Mouse (Mus musculus) lung, embryonic 15.5 days (tissue): Measurements from ENCODE around the gene Nup210l. TPM values are rescaled to one million over a fixed set of nuclear protein-coding genes. Genes with fewer than 3 reads are reported as not detected.
A peak's percentile ranks its signal among the peaks of the same experiment; 100 is the strongest.

Experiments
- ATAC-seq: fragments of 200-750 bp; cut with Nextera tagmentation; 2 replicates; pipeline ENCODE4 v1.8.0; 2017; ENCODE audit warnings: moderate number of reproducible peaks, borderline replicate concordance; ENCODE audit not compliant: low FRiP score, low TSS enrichment; ENCODE audit errors: extremely low read depth
- H3K27ac ChIP-seq: fragments of 300-500 bp; sonication (generic); 2 replicates; pipeline ENCODE4 v1.5.1; 2015; ENCODE audit warnings: moderate library complexity, mild to moderate bottlenecking, inconsistent platforms
- H3K27me3 ChIP-seq: fragments of 300-500 bp; sonication (generic); 2 replicates; pipeline ENCODE4 v1.6.1; 2015; ENCODE audit warnings: inconsistent platforms
- H3K36me3 ChIP-seq: fragments of 300-500 bp; sonication (generic); 2 replicates; pipeline ENCODE4 v1.6.1; 2015; ENCODE audit warnings: inconsistent platforms
- H3K4me1 ChIP-seq: fragments of 300-500 bp; sonication (generic); 2 replicates; pipeline ENCODE4 v1.6.1; 2015; ENCODE audit warnings: inconsistent platforms
- H3K4me2 ChIP-seq: fragments of 300-500 bp; sonication (generic); 2 replicates; pipeline ENCODE4 v1.6.1; 2015; ENCODE audit warnings: inconsistent platforms, mild to moderate bottlenecking, moderate library complexity
- H3K4me3 ChIP-seq: fragments of 300-500 bp; sonication (generic); 2 replicates; pipeline ENCODE4 v1.5.1; 2015; ENCODE audit warnings: mild to moderate bottlenecking, inconsistent platforms
- H3K9ac ChIP-seq: fragments of 300-500 bp; sonication (generic); 2 replicates; pipeline ENCODE4 v1.6.1; 2015; ENCODE audit warnings: inconsistent platforms
- H3K9me3 ChIP-seq: fragments of 300-500 bp; sonication (generic); 2 replicates; pipeline ENCODE4 v1.6.1; 2016; ENCODE audit warnings: inconsistent platforms
- WGBS: fragments of 180-500 bp; shearing (Covaris S2); methylation state at CpG from one replicate; pipeline ENCODE4 v1.1.7; 2015; 5-methylcytosine and 5-hydroxymethylcytosine counted together
- polyA plus RNA-seq: library from polyadenylated mRNA; unstranded; fragments of >200 nt; fragmentation: Nextera tagmentation; extraction: Ambion mirVana; gene quantifications from 2 replicates; pipeline ENCODE4 v1.2.1, GENCODE M21; 2015

The Nup210l gene
- polyA plus RNA-seq, 1 experiment from 2014 or later: 0.37 TPM

DNA sequence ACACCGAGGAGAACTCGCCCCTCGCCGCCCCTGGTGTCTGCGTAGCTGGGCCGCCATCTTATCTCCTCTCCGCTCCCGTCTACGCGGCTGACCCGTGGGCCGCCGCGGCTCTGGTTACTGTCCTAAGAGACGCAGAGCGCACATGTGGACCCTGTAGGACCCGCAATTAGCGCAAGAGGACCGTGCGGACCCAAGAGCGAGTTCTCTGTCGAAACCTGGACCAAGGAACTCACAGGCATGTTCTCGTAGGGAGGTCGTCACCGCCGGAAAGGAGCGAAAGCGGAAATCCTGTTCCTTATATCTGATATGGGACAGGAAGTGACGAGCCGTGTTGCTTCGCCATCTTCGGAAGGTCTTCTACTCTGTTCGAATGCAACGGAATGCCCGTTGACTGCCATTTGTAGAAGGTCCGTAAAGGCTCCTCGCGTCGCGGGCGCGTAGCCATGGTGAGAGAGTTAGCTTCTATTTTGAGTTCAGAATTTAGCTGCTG lies 109.5 kb downstream of the Nup210l start, which contains the start of the genes Rps27 and Rab13:
Gene Rps27 (minus strand): TSS at position 275 of the 490 bp plus-strand sequence.
Gene Rab13 (plus strand): TSS at position 319 of the 490 bp plus-strand sequence.
- peak within 1 kb of the TSS; percentile 91 for H3K9ac ChIP-seq
- peak within 1 kb of the TSS; percentile 85 for H3K4me3 ChIP-seq
- H3K4me1 ChIP-seq: peaks cover 28% of the 10 kb centered on the region
- H3K36me3 ChIP-seq: peaks cover 40% of the 10 kb centered on the region
- peak; percentile 93 for ATAC-seq
- under 1% methylated on average over 42 of the region's 42 CpGs for WGBS
- no peaks in the 10 kb centered on the region for H3K27me3 ChIP-seq
- H3K27ac ChIP-seq: peak within 1 kb of the TSS; percentile 76
- no peaks in the 10 kb centered on the region for H3K9me3 ChIP-seq
- H3K4me2 ChIP-seq: peak within 1 kb of the TSS; percentile 92

DNA sequence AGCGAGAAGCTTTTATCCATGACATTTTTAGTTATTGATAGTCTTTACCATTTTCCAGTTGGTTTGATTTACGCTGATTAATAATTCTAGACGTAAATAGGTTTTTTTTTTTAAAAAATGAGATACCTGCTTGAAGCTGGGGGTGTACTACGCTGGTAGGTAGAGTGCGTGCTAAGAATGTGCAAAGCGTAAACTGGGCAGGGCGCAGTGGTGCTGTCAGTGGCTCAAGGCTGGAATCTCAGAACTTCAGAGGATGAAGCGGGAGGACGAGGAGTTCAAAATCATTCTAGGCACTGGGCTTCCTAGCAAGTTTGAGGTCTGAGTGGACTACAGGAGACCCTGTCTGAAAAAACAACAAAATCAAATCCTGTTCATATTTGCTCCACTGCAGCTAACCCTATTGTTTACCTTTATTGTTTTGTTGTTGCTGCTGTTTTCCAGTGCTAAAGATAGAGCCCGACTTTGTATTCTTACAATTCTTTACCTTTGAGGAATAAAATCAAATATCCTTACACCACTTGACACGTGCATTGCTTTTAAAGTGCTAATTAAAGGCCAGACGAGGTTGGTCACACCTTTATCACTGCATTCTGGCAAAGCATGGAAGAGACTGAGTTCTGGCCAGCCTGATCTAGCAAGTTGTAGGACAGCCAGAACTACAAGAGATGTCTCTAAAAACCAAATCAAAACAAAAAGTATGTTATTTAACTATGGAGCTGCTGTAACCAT lies 110.2 kb downstream of the Nup210l start:
- 12% methylated on average over 12 of the region's 12 CpGs for WGBS
- Histone ChIP-seq H3K27ac (peak overlapping the region; percentile 76), H3K4me1 (peaks cover 28% of the 10 kb centered on the region), H3K36me3 (peaks cover 33% of the 10 kb centered on the region), H3K9me3 (no peaks in the 10 kb centered on the region), H3K27me3 (no peaks in the 10 kb centered on the region), H3K4me3 (peak overlapping the region; percentile 85), H3K4me2 (peak overlapping the region; percentile 66), H3K9ac (peak overlapping the region; percentile 27; the same call in 1 of the 2 replicates)
- no peak for ATAC-seq

GRCm38 (mm10) chr3:90215825-90216380 lies 112.0 kb downstream of the Nup210l start:
- Histone ChIP-seq H3K36me3 (peaks cover 17% of the 10 kb centered on the region), H3K27ac (no peak overlapping the region), H3K4me3 (no peak overlapping the region), H3K9ac (no peak overlapping the region), H3K9me3 (no peaks in the 10 kb centered on the region), H3K4me2 (no peak overlapping the region), H3K4me1 (peaks cover 26% of the 10 kb centered on the region), H3K27me3 (no peaks in the 10 kb centered on the region)
- ATAC-seq: no peak
- WGBS: 29% methylated on average over 1 of the region's 1 CpGs

DNA sequence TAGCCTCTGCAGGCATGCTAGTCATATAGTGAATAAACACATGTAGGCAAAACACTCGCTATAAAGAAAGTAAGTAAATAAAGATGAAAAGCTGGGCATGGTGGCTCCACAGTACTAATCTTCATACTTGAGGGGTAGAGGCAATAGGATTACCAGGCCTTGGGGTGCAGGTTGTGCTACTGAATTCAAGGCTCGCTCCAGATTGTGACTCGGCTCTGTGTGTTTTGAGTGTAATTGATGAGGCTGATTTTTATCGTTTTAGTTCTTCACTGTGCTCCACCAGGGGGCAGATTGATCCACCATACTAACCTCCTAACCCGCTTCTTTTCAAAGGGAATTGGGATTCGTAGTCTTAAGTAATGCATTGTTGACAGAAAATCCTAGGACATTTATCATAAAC lies 116.2 kb downstream of the Nup210l start:
- peak overlapping the region; percentile 65 for H3K9ac ChIP-seq
- H3K4me1 ChIP-seq: peaks cover 21% of the 10 kb centered on the region
- H3K4me2 ChIP-seq: peak overlapping the region; percentile 77
- peak; percentile 58; the same call in 1 of the 2 replicates for ATAC-seq
- H3K36me3 ChIP-seq: peaks cover 17% of the 10 kb centered on the region
- WGBS: 5% methylated on average over 6 of the region's 6 CpGs
- H3K4me3 ChIP-seq: peak overlapping the region; percentile 55
- peak overlapping the region; percentile 91 for H3K27ac ChIP-seq
- no peaks in the 10 kb centered on the region for H3K9me3 ChIP-seq
- H3K27me3 ChIP-seq: no peaks in the 10 kb centered on the region

DNA sequence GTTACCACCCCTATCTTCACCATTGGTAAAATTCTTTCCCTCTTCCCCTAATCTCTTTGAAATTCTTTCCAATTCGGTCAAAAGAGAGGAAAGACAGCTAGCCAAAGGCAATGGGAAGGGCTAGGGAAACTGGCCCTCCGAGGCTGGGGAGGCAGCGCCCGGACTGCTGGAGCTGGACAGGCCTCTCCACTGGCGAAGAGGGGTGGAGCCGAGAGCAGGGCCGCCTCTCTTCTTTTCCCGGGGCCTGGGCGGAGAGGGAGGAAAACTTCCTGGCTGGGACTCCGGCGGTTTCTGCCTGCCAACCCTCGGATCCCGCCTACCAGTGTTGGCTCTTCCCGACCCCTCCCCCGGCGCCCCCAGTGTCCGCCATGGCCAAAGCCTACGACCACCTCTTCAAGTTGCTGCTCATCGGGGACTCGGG lies 116.6 kb downstream of the Nup210l start:
- peaks cover 21% of the 10 kb centered on the region for H3K36me3 ChIP-seq
- peaks cover 21% of the 10 kb centered on the region for H3K4me1 ChIP-seq
- ATAC-seq: peak; percentile 91
- H3K27ac ChIP-seq: peak overlapping the region; percentile 91
- WGBS: under 1% methylated on average over 18 of the region's 20 CpGs
- H3K4me2 ChIP-seq: peak overlapping the region; percentile 77
- peak overlapping the region; percentile 65 for H3K9ac ChIP-seq
- H3K27me3 ChIP-seq: no peaks in the 10 kb centered on the region
- no peaks in the 10 kb centered on the region for H3K9me3 ChIP-seq
- peak overlapping the region; percentile 55 for H3K4me3 ChIP-seq

- ATAC-seq: no peak
- no peaks in the 10 kb centered on the region for H3K9me3 ChIP-seq
- H3K27me3 ChIP-seq: no peaks in the 10 kb centered on the region
- H3K4me1 ChIP-seq: peaks cover 21% of the 10 kb centered on the region
- H3K36me3 ChIP-seq: peaks cover 27% of the 10 kb centered on the region
- peak overlapping the region; percentile 91; the same call in 1 of the 2 replicates for H3K27ac ChIP-seq
- H3K9ac ChIP-seq: peak overlapping the region; percentile 65
- peak overlapping the region; percentile 55 for H3K4me3 ChIP-seq
- WGBS: 12% methylated on average over 5 of the region's 5 CpGs
- peak overlapping the region; percentile 77 for H3K4me2 ChIP-seq
These were observed 117.2 kb downstream of the Nup210l start for GRCm38 (mm10) chr3:90221123-90221522.

GRCm38 (mm10) chr3:90222455-90222854 lies 118.5 kb downstream of the Nup210l start:
- H3K36me3 ChIP-seq: peaks cover 27% of the 10 kb centered on the region
- WGBS: 84% methylated on average over 4 of the region's 4 CpGs
- H3K4me1 ChIP-seq: peaks cover 21% of the 10 kb centered on the region
- H3K27me3 ChIP-seq: no peaks in the 10 kb centered on the region
- no peak overlapping the region for H3K27ac ChIP-seq
- H3K4me3 ChIP-seq: no peak overlapping the region
- no peaks in the 10 kb centered on the region for H3K9me3 ChIP-seq
- ATAC-seq: no peak
- no peak overlapping the region for H3K4me2 ChIP-seq
- no peak overlapping the region for H3K9ac ChIP-seq

GRCm38 (mm10) chr3:90222941-90223340 lies 119.0 kb downstream of the Nup210l start:
- no peak overlapping the region for H3K4me2 ChIP-seq
- H3K27ac ChIP-seq: no peak overlapping the region
- H3K27me3 ChIP-seq: no peaks in the 10 kb centered on the region
- H3K4me1 ChIP-seq: peaks cover 21% of the 10 kb centered on the region
- ATAC-seq: no peak
- peaks cover 27% of the 10 kb centered on the region for H3K36me3 ChIP-seq
- no peak overlapping the region for H3K9ac ChIP-seq
- H3K4me3 ChIP-seq: no peak overlapping the region
- H3K9me3 ChIP-seq: no peaks in the 10 kb centered on the region
- WGBS: 59% methylated on average over 3 of the region's 3 CpGs

DNA sequence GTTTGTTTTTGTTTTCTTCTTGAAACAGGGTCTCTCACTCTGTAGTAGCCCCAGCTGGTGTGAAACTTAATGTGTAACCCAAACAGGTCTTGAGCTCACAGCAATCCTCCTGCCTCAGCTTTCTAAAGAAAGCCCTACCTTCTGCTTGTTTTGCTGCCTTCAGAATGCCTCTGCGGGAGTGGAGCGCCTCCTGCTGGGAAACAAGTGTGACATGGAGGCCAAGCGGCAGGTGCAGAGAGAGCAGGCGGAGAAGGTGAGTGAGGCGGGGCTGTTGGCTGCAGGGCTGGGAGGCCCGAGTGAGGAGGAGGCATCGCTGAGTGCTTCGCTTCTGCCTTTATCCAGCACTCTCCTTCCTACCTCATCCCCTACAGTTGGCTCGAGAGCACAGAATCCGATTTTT lies 120.4 kb downstream of the Nup210l start:
- Histone ChIP-seq H3K4me2 (no peak overlapping the region), H3K36me3 (peaks cover 27% of the 10 kb centered on the region), H3K9ac (no peak overlapping the region), H3K4me1 (peaks cover 21% of the 10 kb centered on the region), H3K4me3 (no peak overlapping the region), H3K9me3 (no peaks in the 10 kb centered on the region), H3K27me3 (no peaks in the 10 kb centered on the region), H3K27ac (no peak overlapping the region)
- ATAC-seq: no peak
- 75% methylated on average over 10 of the region's 10 CpGs for WGBS

GRCm38 (mm10) chr3:90231075-90231474 lies 127.1 kb downstream of the Nup210l start:
- H3K4me3 ChIP-seq: peak overlapping the region; percentile 68
- H3K27ac ChIP-seq: peak overlapping the region; percentile 88
- ATAC-seq: no peak
- H3K9ac ChIP-seq: peak overlapping the region; percentile 65; the same call in 1 of the 2 replicates
- H3K27me3 ChIP-seq: no peaks in the 10 kb centered on the region
- WGBS: 11% methylated on average over 8 of the region's 8 CpGs
- H3K4me2 ChIP-seq: peak overlapping the region; percentile 76
- H3K9me3 ChIP-seq: no peaks in the 10 kb centered on the region
- no peaks in the 10 kb centered on the region; the same call in none of the 2 replicates for H3K4me1 ChIP-seq
- peaks cover 24% of the 10 kb centered on the region for H3K36me3 ChIP-seq

DNA sequence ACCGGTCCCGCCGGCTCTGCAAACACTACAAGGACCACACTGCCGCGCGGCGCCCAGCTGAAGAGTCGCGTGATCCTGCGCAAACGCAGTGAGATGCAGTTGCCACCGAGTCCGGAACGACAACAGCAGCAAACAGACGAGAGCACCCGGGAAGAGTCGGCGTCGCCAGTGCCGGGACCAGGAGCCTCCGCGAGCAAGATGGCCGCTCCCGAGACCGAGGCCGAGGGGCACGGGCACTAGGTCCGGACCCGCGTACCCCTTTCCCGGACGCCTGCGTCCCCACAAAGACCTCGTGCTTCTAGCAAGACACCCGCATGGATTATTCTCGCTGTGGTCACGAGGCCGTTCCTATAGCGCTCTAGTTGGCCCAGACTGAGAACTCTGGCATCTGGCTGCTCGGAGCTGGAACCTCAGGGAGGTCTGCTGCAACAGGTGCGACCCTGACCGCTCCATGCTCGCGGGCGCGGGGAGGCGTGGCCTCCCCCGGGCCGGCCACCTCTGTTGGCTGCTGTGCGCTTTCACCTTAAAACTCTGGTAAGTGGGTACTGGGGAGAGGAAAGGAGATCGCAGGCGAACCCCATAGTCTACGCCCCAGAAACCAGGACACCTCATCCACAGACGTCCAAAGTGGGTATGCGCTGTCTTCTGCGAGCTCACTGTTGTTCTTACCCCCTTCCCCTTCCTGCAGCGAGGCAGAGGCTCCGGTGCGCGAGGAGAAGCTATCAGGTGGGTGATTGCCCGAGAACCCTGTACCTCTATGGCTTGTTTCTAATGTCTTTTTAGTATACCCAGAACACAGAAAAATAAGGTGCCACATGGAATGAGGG lies 127.8 kb downstream of the Nup210l start, which contains the start of gene Jtb:
Gene Jtb (plus strand): TSS at position 91 of the 827 bp plus-strand sequence.
- WGBS: 1% methylated on average over 61 of the region's 61 CpGs
- Histone ChIP-seq H3K9me3 (no peaks in the 10 kb centered on the region), H3K36me3 (peaks cover 29% of the 10 kb centered on the region), H3K27me3 (no peaks in the 10 kb centered on the region), H3K4me2 (peak within 1 kb of the TSS; percentile 76), H3K27ac (peak within 1 kb of the TSS; percentile 88), H3K4me1 (no peaks in the 10 kb centered on the region; the same call in none of the 2 replicates), H3K4me3 (peak within 1 kb of the TSS; percentile 68), H3K9ac (peak within 1 kb of the TSS; percentile 65)
- peak; percentile 96 for ATAC-seq
